Mouse (Mus musculus) small intestine, adult 10 weeks (tissue): Measurements from ENCODE around the gene Ccl22. TPM values are rescaled to one million over a fixed set of nuclear protein-coding genes. Genes with fewer than 3 reads are reported as not detected.

ENCODE experiments used
- polyA plus RNA-seq: library from polyadenylated mRNA; stranded (reverse); fragments of 350-450 nt; fragmentation: Illumina TruSeq; extraction: RNeasy Lipid Tissue Mini Kit (QIAGEN cat#74804); gene quantifications from one replicate; pipeline ENCODE4 v1.2.3, GENCODE M21; 2014; ENCODE audit warnings: low replicate concordance

Ccl22 gene
- 7.0 TPM for polyA plus RNA-seq

GRCm38 (mm10) chr8:94745476-94746184 is at the start of gene Ccl22:
Gene Ccl22 (plus strand): TSS chr8:94745590.

GRCm38 (mm10) chr8:94695994-94696384 is 49.4 kb upstream of the Ccl22 start, which contains the start of gene Pllp:
Gene Pllp (minus strand): TSS chr8:94696278.

GRCm38 (mm10) chr8:94771941-94772670 is 26.7 kb downstream of the Ccl22 start, which contains the start of gene Cx3cl1:
Gene Cx3cl1 (plus strand): TSS chr8:94772009.

Other genes with a start within 250 kb of the Ccl22 start
- gene Cpne2, start 212.6 kb upstream of the Ccl22 start, polyA plus RNA-seq, result 11.6 TPM
- 42.4 TPM for gene Rspry1, start 143.7 kb upstream of the Ccl22 start, polyA plus RNA-seq
- gene Fam192a, start 143.6 kb upstream of the Ccl22 start, polyA plus RNA-seq, result 56.4 TPM
- 167 TPM for gene Arl2bp, start 79.0 kb upstream of the Ccl22 start, polyA plus RNA-seq
- 2.6 TPM for gene Pllp, start 49.3 kb upstream of the Ccl22 start, polyA plus RNA-seq
- 2.0 TPM for gene Cx3cl1, start 26.4 kb downstream of the Ccl22 start, polyA plus RNA-seq
- not detected for gene Ccl17, start 64.9 kb downstream of the Ccl22 start, polyA plus RNA-seq
- 7.1 TPM for gene Coq9, start 92.7 kb downstream of the Ccl22 start, polyA plus RNA-seq
- gene Ciapin1, start 92.8 kb downstream of the Ccl22 start, polyA plus RNA-seq, result 10.5 TPM
- gene Polr2c, start 111.9 kb downstream of the Ccl22 start, polyA plus RNA-seq, result 2.0 TPM
- gene Dok4, start 130.7 kb downstream of the Ccl22 start, polyA plus RNA-seq, result 6.8 TPM
- gene Ccdc102a, start 172.5 kb downstream of the Ccl22 start, polyA plus RNA-seq, result not detected
- gene Adgrg5, start 178.1 kb downstream of the Ccl22 start, polyA plus RNA-seq, result 0.41 TPM
- gene Adgrg1, start 229.2 kb downstream of the Ccl22 start, polyA plus RNA-seq, result 1.0 TPM